Mouse (Mus musculus): Measurements from ENCODE around the gene Jazf1.

DNA sequence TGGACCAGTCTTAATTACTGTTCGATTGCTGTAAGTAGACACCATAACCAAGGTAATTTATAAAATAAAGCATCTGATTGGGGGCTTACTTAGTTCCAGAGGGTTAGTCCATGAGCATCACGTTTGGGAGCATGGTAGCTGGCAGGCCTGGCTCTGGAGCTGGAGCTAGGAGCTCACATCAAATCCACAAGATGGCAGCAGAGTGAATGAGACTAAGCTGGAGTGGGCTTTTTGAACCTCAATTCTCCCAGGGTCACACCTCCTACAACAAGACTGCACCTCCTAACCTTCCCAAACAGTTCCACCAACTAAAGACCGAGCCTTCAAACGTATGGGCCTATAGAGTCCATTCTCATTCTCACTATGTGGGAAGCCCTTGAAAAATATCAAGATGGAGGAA, 141.5 kb downstream of the Jazf1 start:
- TF ChIP-seq USF2 (IDR thresholded peaks at IDR 0.05; ENCODE audit: borderline replicate concordance in 1 of 2, insufficient read depth in 1 of 2, low read depth in 1 of 2, low read length in 2 of 2) (no peak), CTCF (IDR thresholded peaks at IDR 0.05 in 2 of 3, conservative IDR thresholded peaks at IDR 0.05 in 1 of 3; ENCODE audit: control insufficient read depth in 1 of 3, insufficient read depth in 1 of 3, low read depth in 2 of 3, low read length in 3 of 3, poor library complexity in 1 of 3, severe bottlenecking in 1 of 3) (peak in 1 of 3 experiments; percentile 19; a peak in 1 of 6 replicates), MAFK (IDR thresholded peaks at IDR 0.05; ENCODE audit: borderline replicate concordance, low read depth, low read length) (no peak)
